Mouse (Mus musculus) G1E (cell line): ENCODE measurements around the gene Rasgef1a.

ENCODE experiments used
- CTCF ChIP-seq: IDR thresholded peaks from 2 replicates; pipeline ENCODE4 v1.5.1; 2012; ENCODE audit warnings: low read depth, low read length, inconsistent platforms, mixed read lengths
- GATA1 ChIP-seq: IDR thresholded peaks from 2 replicates; pipeline ENCODE4 v1.6.1; 2012; ENCODE audit warnings: borderline replicate concordance, low read length, inconsistent platforms, mixed read lengths
- GATA2 ChIP-seq: IDR thresholded peaks from 2 replicates; pipeline ENCODE4 v1.6.1; 2012; ENCODE audit warnings: low read depth, low read length, inconsistent platforms, borderline replicate concordance
- POLR2AphosphoS5 ChIP-seq: IDR thresholded peaks from 2 replicates; pipeline ENCODE4 v1.6.1; 2012; ENCODE audit warnings: low read depth, low read length, inconsistent platforms; ENCODE audit not compliant: insufficient replicate concordance
- TAL1 ChIP-seq: conservative IDR thresholded peaks from 2 replicates; pipeline ENCODE4 v1.6.1; 2012; ENCODE audit warnings: low read depth, low read length, inconsistent platforms, mixed read lengths

GRCm38 (mm10) chr6:118126577-118126976 lies 115.3 kb downstream of the Rasgef1a start:
- TF ChIP-seq GATA1 (no peak), GATA2 (no peak), CTCF (no peak), TAL1 (no peak), POLR2AphosphoS5 (no peak)
